Mouse (Mus musculus) stomach, postnatal 0 days (tissue): ENCODE data around the gene Cryl1. TPM values are rescaled to one million over a fixed set of nuclear protein-coding genes. Genes with fewer than 3 reads are reported as not detected.

ENCODE experiments used
- ATAC-seq: fragments of 200-750 bp; cut with Nextera tagmentation; 2 replicates; pipeline ENCODE4 v1.8.0; 2017; ENCODE audit not compliant: low FRiP score, low TSS enrichment
- DNase-seq: peaks from one replicate; pipeline ENCODE4 v3.0.0-alpha.2; 2016; ENCODE audit warnings: low spot score
- H3K27ac ChIP-seq: fragments of 300-500 bp; sonication (generic); replicated peaks from 2 replicates; pipeline ENCODE4 v1.5.1; 2014; ENCODE audit warnings: mild to moderate bottlenecking, control low read depth
- H3K27me3 ChIP-seq: fragments of 300-500 bp; sonication (generic); 2 replicates; pipeline ENCODE4 v1.6.1; 2014; ENCODE audit warnings: low read length; ENCODE audit not compliant: control insufficient read depth, insufficient read depth
- H3K36me3 ChIP-seq: fragments of 300-500 bp; sonication (generic); 2 replicates; pipeline ENCODE4 v1.6.1; 2014; ENCODE audit warnings: low read length, mixed read lengths; ENCODE audit not compliant: control insufficient read depth, insufficient read depth
- H3K4me1 ChIP-seq: fragments of 300-500 bp; sonication (generic); replicated peaks from 2 replicates; pipeline ENCODE4 v1.6.1; 2014; ENCODE audit warnings: antibody characterized with exemption; ENCODE audit not compliant: control insufficient read depth, insufficient read depth
- H3K4me2 ChIP-seq: fragments of 300-500 bp; sonication (generic); replicated peaks from 2 replicates; pipeline ENCODE4 v1.6.1; 2014; ENCODE audit warnings: low read depth, mild to moderate bottlenecking, control low read depth, moderate library complexity
- H3K4me3 ChIP-seq: fragments of 300-500 bp; sonication (generic); 2 replicates; pipeline ENCODE4 v1.5.1; 2014; ENCODE audit warnings: low read depth, low read length, control low read depth
- H3K9ac ChIP-seq: fragments of 300-500 bp; sonication (generic); 2 replicates; pipeline ENCODE4 v1.6.1; 2014; ENCODE audit warnings: mild to moderate bottlenecking, low read length, control low read depth, mixed read lengths
- H3K9me3 ChIP-seq: fragments of 300-500 bp; sonication (generic); 2 replicates; pipeline ENCODE4 v1.6.1; 2016; ENCODE audit warnings: low read length; ENCODE audit not compliant: control insufficient read depth
- CTCF ChIP-seq: IDR thresholded peaks from 2 replicates; pipeline ENCODE4 v1.5.1; 2016; ENCODE audit warnings: antibody characterized with exemption, low read depth, mild to moderate bottlenecking, moderate library complexity
- EP300 ChIP-seq: optimal IDR thresholded peaks from 2 replicates; pipeline ENCODE3; 2016; ENCODE audit warnings: antibody characterized with exemption
- WGBS: fragments of 180-500 bp; shearing (Covaris S2); extraction: QIAGEN DNeasy Blood & Tissue Kit; methylation state at CpG from one replicate; pipeline ENCODE4 v1.1.7; 2014; 5-methylcytosine and 5-hydroxymethylcytosine counted together
- polyA plus RNA-seq: library from polyadenylated mRNA; unstranded; fragments of >200 nt; fragmentation: Nextera tagmentation; extraction: Ambion mirVana; gene quantifications from 2 replicates; pipeline ENCODE4 v1.2.1, GENCODE M21; 2015

Cryl1 gene
- polyA plus RNA-seq, 1 experiment from 2014 or later: 49.8 TPM

- Histone ChIP-seq H3K4me1 (no peaks in the 10 kb centered on the region), H3K4me3 (no peak overlapping the region), H3K9ac (no peak overlapping the region), H3K27me3 (no peaks in the 10 kb centered on the region), H3K9me3 (no peaks in the 10 kb centered on the region), H3K27ac (no peak overlapping the region), H3K36me3 (no peaks in the 10 kb centered on the region), H3K4me2 (no peak overlapping the region)
- WGBS: 30% methylated on average over 4 of the region's 4 CpGs
- TF ChIP-seq EP300: no peak
- no peak for TF ChIP-seq CTCF
- DNase-seq (no peak), ATAC-seq (no peak)
Observed at GRCm38 (mm10) chr14:57234711-57235110, 163.6 kb downstream of the Cryl1 start.

GRCm38 (mm10) chr14:57230264-57231015, 167.9 kb downstream of the Cryl1 start:
- WGBS: 61% methylated on average over 6 of the region's 6 CpGs
- Histone ChIP-seq H3K9me3 (no peaks in the 10 kb centered on the region), H3K36me3 (no peaks in the 10 kb centered on the region), H3K4me3 (no peak overlapping the region), H3K4me1 (no peaks in the 10 kb centered on the region), H3K4me2 (no peak overlapping the region), H3K27me3 (no peaks in the 10 kb centered on the region), H3K27ac (no peak overlapping the region), H3K9ac (no peak overlapping the region)
- TF ChIP-seq CTCF (no peak), EP300 (no peak)
- ATAC-seq: peak; percentile 29; the same call in 1 of the 2 replicates
- DNase-seq: peak; percentile 7

Other genes with a start within 250 kb of the Cryl1 start
- 4.9 and 5.5 TPM in 2 replicates for gene Ift88, start 25.5 kb upstream of the Cryl1 start, polyA plus RNA-seq
- gene Il17d, start 126.2 kb upstream of the Cryl1 start, polyA plus RNA-seq: 8.5 and 10.6 TPM in 2 replicates
- gene Eef1akmt1, start 173.1 kb upstream of the Cryl1 start, polyA plus RNA-seq: 59.5 and 60.9 TPM in 2 replicates